Mouse (Mus musculus) ovary, postnatal 10 days (tissue): ENCODE results near the gene Snx12.

Experiments
- DNase-seq: peaks from one replicate; pipeline ENCODE4 v3.0.0; 2022; ENCODE audit warnings: low spot score

Snx12 gene

DNA sequence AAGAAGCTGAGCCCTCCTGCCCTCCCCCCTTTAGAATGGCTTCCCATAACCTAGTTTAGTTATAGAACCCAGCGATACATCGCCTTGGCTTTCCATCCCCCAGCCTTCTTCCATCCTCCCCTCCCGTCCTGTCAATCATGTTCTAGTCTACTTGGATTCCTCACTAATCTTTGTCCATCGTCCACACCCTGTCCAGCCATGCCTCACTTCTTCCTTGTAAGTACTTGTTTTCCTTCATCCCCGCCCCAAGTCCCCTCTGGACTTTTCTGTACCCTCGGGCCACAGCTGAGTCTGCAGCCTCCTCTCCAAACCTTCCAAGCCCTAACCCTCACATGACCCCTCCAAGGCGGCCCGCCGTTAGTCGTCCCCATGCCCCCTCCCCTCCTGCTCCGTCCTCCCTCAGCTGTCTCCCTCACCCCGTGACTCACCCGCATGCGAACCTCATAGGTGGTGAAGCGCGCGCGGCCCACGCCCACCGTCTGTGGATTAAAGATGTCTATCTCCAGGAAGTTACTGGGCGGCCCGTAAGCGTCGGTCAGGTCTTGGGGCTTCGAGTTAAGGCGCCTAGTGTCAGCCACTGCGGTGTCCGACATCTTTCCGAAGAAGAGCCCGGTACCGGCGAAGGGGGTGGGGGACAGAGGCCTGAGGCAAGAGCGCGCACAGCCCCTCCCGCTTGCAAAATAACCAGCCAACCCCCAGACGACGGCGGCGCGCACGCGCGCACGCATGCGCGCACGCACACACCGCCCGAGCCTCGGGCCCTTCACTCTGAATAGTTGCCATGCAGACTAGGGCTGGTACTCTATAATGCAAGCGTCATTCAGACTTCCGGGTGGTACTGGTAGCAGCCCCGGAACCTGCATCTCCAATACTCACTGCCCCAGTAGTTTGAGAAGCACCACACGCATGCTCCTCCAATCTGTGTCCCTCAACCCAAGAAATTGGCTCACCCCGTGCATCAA is at the start of gene Snx12:
TSS of gene Snx12 (minus strand) at position 730 of the 962 bp plus-strand sequence.
- peak; percentile 53 for DNase-seq

DNA sequence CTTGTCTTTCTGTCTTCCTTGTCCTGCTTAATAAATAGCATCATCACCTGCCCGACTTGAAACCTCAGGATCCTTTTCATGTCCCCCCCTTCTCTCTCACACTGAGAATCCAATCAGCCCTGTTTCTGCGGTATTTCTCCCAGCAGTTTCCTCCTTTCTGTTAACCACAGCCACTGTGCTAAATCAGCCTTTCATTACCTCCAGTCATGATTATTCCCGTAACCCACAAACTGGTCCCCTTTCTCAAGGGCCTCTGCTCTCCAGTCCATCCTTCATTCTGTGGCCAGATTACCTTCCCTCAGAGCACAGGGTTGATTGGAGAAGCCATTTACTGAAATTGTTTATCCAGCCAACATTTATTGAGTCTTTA is 46.4 kb upstream of the Snx12 start, which contains the start of gene Gm20489:
TSS of gene Gm20489 (minus strand) at position 269 of the 370 bp plus-strand sequence.
- DNase-seq, result no peak

DNA sequence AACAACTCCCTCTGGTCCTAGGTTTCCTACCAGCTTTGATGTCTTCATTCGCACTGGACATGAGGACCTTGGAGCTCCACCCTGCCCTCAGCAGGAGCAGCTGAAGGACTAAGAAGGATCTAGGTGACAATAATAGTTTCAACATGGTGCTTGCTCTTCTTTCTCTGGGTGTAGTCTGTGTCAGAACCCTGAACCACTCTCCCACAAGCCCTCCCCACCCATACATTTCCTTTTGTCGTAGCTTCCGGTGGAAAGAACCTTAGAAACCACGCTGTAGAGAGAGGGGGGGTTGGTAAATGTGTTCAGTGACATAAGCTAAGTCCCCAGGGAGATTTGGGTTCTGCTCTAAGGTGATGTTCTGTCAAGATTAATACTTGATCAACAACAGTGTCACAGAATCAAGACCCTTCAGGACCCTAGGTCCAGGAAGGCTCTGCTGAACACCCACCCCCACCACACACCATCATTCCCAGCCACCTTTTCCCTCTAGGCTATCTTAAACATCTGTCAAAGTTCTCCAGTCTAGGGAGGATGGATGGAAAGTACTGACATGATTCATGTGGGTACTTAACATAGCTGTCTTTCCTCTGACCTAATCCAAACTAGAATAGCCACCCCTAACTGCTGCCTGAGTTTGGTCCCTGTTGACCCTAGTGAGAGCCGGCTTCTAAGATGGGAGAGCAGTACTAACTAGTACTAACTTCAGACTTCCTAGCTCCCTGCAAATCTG is 45.8 kb upstream of the Snx12 start, which contains the start of gene Il2rg:
TSS of gene Il2rg (minus strand) at position 231 of the 730 bp plus-strand sequence.
- no peak for DNase-seq

DNA sequence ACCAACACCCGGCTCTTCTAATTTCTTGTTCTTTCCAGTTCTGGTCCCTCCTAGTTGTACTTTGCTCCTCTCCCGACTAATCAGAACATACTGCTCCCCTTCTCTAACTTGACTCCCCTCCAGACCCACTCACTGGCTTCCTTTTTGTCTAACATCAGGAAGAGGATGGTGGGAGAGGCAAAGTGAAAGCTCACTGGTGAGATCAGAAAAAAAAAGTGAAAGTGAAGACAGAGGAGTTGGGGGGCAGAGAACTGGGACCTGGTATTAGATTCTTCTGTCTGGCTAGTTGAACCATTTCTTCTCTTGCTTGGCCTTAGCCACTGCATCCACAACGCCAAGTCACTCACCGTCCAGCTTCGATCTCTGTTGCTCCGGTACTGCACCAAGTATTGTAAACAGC is 44.3 kb upstream of the Snx12 start:
- no peak for DNase-seq

DNA sequence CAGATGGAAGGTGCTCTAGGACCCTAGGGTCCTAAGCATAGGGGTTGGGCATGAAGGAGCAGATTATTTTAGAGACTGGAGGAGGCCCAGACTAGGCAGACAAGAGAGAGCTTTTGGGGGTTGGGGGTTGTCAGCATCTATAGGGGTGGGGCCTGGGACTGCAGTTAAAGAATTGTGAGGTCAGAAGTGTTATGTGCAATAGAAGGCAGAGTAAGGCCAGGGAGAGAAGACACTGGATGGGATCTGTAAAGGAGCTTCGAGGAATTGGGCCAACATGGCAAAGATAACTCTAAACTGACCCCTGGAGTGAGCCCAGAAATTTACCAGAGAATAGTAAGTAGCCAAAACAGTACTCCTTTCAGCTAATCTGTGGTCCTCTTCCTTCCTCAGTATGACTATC is 41.5 kb upstream of the Snx12 start, which contains the start of gene Gm614:
TSS of gene Gm614 (minus strand) at position 101 of the 400 bp plus-strand sequence.
- no peak for DNase-seq

DNA sequence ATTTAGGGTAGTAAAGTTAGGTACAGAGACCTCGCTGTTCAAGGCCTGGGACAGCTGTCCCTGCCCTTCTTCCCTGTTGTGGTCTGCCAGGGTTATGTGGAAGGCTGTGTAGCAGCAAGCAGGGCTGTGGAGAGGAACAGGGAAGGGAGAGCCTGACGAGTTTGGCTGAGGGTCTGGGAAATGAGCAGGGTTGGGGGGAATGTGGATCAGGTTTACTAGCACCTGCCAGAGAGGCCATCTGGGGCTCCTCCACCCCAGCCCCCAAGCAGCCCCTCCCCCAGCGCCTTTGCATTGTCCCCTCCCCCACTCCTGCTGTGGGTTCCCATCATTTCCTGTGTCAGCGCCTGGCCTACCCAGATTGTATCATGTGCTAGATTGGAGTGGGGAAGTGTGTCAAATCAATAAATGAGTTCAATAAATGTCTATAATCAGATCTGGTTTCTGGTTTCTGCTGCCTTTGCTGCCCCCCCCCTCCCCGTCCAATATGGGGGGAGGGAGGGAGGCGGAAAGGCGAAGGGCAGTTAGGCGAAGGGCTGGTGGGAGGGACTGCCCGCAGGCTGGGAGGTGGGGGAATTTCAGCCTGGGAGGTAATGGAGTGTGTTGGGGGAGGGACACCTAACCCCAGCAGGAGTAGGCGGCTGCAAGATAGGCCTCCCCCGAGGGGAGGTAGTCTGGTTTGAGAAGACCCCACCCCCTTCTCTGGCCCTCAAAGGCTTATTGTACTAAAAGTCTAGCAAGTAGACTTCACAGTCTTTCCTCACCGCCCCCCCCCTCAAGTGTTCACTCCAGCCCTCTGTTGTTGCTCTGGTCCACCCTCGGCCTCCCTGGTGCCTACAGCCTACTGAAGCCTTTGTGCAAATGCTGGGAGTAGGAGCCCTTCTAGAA is 38.3 kb upstream of the Snx12 start:
- no peak for DNase-seq

DNA sequence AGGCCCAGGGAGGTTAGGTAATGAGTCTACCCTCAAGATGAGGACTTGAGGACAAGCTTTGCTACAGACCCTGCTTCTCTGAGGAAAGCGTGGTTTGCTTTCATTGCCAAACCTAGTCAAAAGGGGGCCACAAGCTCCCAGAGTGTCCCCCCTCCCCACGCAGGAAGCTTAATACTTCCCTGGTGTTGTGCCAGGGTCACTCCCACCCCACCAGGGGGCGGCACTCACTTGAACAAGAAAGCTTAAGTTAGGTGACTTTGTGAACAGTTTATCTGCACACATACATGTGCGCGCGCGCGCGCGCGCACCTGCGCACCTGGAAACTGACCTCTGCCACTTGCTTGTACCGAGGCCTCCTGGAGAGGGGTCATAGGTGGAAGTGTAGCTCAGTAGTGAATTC is 34.2 kb upstream of the Snx12 start:
- DNase-seq, result no peak

DNA sequence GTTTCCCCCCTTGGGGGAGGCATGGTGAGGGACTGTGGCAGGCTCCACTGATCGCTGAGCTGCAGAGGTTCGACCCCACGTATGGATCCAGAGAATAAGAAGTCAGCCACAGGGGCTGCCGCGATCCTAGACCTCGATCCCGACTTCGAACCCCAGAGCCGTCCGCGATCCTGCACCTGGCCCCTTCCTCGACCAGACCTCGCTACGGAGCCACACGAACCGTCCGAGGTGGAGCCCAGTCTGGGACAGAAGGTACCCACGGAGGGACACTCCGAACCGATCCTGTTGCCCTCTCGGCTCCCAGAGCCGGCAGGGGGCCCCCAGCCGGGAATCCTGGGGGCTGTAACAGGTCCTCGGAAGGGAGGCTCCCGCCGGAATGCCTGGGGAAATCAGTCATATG is 32.4 kb upstream of the Snx12 start:
- DNase-seq, result no peak

DNA sequence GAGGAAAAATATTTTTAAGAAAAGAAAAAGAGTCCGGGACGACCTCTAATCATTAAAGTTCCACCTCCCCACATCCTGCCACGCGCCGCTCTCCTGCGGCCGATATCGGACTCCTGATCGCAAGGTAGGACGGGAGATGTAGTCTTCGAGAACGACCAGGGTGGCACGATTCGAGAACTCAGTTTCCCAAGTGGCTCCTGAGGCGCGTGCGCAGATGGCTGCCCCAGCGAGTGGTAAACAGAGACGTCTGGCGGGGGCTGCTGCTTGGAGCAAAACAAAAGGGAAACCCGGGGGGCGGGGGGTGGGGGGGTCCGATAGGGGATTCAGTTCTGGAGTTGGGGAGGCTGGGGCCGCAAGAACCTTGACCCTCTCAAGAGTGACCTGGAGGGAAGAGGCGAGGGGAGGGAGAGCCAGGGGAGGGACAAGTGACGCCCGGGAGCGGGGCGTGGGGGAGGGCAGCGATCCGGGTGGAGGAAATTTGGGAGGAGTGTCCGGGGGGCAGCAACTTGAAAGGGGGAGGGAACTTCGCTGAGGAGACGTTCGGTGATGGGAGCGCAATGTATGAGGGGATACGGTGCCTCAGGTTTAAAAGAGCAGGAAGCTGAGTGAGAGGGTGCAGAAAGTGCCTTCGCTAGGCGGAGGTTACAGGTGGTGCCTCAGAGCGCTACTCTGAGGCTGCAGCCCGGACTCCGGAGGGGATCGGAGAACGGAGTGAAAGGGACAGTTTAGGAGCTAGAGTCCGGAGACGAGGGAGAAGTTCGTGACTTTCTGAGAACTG is 31.8 kb upstream of the Snx12 start, which contains the start of gene Foxo4:
TSS of gene Foxo4 (plus strand) at position 577 of the 778 bp plus-strand sequence.
- DNase-seq, result peak; percentile 35

DNA sequence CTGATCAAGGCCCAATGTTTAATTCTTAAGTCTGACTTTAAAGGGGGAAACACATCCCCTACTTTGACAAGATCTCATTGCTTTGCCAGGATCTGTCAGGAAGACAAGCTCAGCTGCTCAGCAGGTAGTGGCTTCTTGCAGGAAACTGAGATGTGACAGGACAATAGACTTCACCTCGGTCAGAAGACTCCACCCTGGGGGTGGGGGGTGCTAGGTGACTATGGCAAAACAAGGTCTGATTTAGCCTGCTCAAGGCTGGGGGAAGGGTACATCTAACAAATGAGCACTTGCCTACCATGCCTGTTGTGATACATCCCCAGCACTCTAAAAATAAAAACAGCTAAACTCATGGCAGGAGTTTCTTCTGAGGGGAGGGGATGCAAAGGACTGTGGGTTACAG is 22.6 kb upstream of the Snx12 start:
- DNase-seq, result no peak

DNA sequence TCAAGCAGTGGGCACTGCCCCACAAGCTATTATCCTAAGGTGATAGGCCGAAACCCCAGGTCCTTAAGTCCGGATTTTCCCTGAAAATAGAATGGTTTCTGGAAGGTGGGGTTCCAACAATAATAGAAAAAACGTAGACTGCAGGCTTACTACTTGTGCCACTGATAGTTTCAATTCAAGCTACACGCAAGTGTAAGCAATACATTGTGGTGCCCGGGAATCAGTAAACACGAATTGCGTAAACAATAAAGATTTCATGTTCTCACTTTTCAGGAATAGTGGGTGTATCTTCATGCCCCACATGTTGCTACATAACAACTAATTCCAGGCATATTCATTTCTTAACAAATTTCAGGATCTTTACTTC is 416 bp upstream of the Snx12 start:
- no peak for DNase-seq

DNA sequence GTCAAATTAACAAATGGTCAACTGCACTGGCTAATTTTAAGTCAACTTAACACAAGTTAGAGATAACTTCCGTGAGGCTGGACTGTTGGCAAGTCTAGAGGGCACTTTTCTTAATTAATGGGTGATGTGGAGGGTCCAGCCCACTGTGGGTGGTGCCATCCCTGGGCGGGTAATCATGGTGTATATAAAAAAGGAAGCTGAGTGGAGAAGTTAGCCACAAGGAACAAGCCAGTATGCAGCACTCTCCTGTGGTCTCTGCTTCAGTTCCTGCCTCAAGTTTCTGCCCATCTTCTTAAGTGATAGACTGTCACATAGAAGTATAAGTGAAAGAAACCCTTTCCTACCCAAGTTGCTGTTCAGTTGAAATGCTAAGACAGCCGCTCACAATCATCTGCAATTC is 33.1 kb downstream of the Snx12 start:
- DNase-seq, result no peak

DNA sequence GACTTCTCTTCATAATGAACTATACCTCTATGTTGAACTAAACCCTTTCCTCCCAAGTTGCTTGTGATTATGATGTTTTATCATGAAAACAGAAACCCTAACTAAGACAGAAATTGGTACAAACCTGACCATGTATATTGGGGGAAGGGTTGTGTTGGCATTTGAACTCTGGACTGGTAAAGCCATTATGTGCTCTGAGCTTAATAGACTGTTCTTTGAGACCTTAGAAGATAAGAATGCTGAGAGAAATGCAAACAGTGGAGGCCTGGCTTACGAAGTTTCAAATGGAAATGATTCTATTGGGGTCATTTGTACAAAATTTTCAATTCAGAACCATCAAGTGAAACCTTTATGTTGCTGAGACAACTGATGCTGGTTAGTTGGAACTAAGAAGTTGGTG is 34.7 kb downstream of the Snx12 start:
- DNase-seq, result no peak

DNA sequence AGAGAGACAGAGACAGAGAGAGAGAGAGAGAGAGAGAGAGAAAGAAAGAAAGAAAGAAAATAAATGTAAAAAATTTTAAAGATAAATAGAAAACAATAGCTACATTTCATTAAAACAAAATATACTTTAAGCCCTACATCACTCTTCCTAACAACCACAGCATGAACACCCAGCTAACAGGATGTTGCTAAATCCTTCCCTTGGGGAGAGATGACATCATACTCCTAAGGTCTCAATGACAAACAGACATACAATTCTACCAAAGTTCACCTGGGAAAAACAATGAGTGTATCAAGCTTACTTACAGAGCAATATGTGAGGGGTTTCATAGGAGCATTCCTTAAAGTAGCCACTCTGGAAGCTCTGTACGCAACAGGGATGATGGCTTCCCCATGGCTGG is 49.0 kb downstream of the Snx12 start:
- no peak for DNase-seq

DNA sequence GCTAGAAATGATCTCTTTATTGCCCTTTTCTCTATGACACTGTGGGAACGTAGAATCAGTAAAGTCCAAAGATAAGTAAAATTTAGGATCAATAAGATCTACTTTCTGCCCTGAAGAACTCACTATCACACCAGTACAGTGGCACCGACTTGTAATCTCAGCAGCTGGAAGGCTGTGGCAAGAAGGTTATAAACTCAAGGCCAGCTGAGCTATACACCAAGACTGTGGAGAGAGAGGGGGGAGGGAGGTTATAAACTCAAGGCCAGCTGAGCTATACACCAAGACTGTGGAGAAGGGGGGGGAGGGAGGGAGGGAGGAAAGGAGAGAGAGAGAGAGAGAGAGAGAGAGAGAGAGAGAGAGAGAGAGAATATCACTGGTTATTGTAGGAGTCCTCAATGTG is 53.9 kb downstream of the Snx12 start:
- DNase-seq, result no peak

DNA sequence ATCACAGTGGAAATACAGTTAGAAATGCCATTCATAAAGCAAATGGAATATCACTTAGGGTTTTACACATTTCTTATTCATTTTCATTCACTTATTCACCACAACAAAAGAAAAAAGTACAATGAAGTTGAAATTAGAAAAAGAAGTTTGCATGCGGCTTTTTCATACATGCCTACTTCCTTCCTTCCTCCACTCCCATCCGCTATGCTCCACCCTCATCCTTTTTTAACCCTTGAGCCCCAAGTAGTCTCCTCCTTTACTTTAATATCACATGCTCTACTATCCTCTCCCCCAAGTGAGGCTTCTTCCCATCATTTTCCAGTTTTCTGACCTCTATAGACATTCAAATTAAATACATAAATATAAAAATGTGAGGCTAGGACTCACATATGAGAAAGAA is 58.6 kb downstream of the Snx12 start:
- no peak for DNase-seq

DNA sequence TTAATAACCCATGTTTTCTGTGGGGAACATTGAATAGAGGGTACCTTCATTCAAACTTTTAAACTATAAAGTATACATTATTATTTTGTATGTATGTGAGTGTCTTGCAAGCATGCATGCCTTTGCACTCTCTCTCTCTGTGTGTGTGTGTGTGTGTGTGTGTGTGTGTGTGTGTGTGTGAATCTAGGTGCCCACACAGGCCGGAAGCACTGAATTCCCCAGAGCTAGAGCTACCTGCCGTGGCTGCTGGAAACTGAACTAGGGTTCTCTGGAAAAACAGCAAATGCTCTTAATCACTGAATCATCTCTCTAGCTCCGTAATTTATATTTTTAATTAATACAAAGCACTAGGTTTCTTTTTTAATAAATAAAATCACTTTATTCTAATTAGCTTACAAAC is 59.1 kb downstream of the Snx12 start:
- DNase-seq, result no peak

DNA sequence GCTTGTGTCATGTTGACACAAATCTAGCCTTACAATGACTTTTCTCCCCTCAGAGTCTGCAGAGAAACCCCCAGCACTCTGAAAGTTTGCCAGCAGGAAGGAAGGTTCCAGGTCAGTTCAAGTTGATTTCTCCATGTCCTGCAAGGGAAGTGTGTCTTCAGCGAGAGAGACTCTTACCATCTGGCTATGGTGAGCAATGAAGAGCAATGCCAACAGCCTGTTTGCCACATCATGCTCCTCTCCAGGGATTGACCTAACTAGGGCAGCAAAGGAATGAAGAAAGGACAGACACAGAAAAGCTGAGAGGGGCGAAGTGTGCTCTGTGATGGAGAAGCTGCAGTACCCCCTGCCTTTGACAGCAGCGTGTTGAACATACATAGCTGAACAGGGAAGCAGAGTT is 59.8 kb downstream of the Snx12 start:
- DNase-seq, result no peak

DNA sequence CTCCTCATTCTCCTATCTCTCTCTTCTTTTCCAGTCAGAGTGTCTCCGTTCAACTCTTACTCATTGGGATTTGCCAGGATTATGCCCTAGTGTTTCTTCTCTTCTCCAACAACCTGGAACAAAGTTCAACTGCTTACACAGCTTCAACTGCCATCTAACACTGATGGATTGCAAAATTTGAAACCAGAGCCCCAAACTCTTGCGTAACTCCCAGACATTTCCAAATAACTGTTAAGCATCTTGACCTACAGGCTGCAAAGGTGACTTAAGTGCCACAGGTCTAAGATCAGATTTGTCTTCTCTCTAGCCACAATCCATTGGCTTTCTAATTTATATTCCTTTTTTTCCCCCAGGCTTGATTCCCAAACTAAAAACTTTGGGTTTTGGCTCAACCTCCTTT is 64.9 kb downstream of the Snx12 start:
- no peak for DNase-seq

DNA sequence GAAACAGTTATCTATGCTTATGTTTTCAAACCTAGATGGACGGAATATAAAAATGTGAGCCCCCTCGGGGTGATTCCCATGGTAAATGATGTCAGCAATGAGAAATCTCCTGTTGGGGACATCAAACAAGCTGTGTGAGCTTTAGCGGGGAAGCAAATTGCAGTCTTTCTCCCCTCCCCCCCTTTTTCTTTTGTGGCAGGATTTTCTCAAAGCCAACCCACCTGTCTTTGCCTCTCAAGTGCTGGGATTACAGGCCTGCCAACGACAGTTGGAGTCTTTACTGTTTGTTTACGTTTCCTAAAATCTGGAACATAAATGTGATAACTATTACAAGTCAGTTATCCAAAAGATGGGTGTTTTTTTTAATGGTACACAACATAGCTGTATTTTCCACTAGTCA is 66.0 kb downstream of the Snx12 start:
- DNase-seq, result no peak

DNA sequence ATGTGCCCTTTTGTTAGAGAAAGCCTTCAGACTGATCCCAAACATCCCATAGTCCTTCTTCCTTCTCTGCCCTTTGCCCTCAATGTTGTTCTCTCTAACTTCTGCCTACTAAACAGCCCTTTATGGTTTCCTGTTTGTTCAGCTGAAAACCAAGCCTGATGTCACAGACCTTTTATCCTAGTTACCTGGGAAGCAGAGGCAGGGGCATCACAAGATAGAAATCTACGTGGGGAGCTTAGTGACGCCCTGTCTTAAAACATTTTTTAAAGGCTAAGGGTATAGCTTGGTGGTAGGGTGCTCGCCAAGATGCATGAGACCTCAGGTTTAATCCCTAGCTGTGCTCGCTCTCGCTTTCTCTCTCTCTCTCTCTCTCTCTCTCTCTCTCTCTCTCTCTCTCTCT is 74.9 kb downstream of the Snx12 start:
- DNase-seq, result no peak
